Mouse (Mus musculus): ENCODE results near the gene Pmpcb.
"Not testable (repeated sequence)": the region's sequence is repeated elsewhere in the genome, so short reads cannot be mapped to it uniquely, and the experiment has no call there.

The Pmpcb gene

DNA sequence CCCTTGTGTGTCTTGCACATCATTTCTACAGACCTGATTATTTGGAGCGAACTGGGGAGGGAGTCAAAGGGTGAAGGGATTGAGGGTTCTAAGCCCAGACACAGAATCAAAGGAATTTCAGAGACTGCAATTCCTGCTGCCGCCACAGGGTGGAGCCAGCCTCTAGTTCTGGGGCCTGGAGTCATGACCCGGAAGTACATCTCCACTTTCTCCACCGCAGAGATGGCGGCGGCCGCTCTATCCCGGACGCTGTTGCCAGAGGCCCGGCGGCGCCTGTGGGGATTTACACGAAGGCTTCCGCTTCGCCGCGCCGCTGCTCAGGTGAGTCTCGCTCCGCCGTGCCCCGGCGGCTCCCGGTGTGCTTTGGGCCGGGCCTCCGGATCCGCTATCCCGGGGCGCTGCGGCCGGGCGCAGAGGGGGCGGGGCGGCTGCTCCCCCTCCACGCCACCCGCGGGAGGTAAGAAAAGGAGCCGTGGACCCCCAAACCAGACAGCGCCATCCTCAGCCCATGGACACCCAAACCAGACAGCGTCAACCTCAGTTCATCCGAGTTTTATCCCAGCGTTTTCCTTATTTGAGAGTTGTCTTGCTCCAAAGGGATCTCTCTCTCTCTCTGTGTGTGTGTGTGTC, at the start of gene Pmpcb:
Pmpcb (plus strand) TSS at position 186 of the 630 bp plus-strand sequence.
- DNase-seq (ENCODE audit: low read depth in 2 of 2, low spot score in 2 of 2) = peak; percentile 85 to 88

- no peak for DNase-seq (ENCODE audit: low read depth in 2 of 2, low spot score in 2 of 2)
These were observed 44.7 kb upstream of the Pmpcb start for GRCm38 (mm10) chr5:21692230-21692629.

DNA sequence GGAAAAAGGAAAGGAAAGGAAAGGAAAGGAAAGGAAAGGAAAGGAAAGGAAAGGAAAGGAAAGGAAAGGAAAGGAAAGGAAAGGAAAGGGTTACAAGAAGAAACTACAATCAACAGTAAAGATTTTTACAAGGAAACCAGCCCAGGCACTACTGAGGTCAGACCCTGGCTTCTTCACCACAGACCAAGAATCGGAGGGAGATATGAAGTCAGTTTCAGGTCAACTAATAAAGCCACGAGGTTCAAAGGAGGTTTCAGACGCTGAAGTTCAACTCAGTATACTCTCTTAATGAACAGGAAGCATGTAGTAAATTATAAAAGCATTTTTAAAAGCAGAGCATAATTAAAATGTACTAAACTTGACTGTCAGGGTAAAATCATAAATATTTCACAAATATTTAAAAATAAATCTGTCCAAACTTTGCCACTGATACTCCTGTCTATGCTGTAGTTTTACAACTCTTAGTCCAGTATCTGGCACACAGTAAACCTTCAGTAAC, 43.5 kb upstream of the Pmpcb start:
- no peak for DNase-seq (ENCODE audit: low read depth in 2 of 2, low spot score in 2 of 2)

DNA sequence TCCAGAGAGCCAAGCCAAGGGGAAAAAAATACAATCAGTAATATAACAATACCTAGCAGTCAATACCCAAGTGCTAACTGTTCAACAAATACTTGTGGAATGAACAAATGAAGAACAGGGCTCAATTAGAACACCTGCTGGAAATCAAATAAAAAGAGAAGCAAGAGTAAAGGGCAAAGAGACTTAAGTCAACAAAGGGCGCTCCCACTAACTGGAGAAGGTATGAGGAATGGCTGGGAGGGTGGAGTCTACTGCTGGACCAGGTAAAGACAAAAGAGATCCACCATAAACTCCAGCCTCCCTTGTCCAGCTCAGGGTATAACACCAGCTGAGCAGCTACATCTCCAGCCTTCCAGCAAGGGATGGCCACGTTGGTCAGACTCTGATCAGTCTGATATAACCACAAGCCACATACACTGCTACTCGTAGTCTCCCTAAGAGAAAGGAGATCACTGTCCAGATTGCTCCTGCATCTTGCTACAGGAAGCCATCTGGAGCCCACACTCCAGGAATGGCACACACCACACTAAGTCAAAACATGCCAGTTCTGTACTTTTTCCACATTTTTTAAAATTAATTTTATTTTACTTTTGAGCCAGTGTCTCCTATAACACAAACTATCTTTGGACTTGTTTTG, 42.0 kb upstream of the Pmpcb start:
- no peak for DNase-seq (ENCODE audit: low read depth in 2 of 2, low spot score in 2 of 2)

GRCm38 (mm10) chr5:21699555-21699954, 37.4 kb upstream of the Pmpcb start:
- not testable (repeated sequence) for DNase-seq (ENCODE audit: low read depth in 2 of 2, low spot score in 2 of 2)

GRCm38 (mm10) chr5:21700272-21700821, 36.6 kb upstream of the Pmpcb start:
- DNase-seq (ENCODE audit: low read depth in 2 of 2, low spot score in 2 of 2) = no peak

- no peak for DNase-seq (ENCODE audit: low read depth in 2 of 2, low spot score in 2 of 2)
These were observed 36.0 kb upstream of the Pmpcb start for GRCm38 (mm10) chr5:21700934-21701333.

- DNase-seq (ENCODE audit: low read depth in 2 of 2, low spot score in 2 of 2) = peak; percentile 98 to 99
These were observed 35.5 kb upstream of the Pmpcb start, which contains the start of gene Napepld for GRCm38 (mm10) chr5:21701351-21702008. TSS of gene Napepld (minus strand) at chr5:21701396.

DNA sequence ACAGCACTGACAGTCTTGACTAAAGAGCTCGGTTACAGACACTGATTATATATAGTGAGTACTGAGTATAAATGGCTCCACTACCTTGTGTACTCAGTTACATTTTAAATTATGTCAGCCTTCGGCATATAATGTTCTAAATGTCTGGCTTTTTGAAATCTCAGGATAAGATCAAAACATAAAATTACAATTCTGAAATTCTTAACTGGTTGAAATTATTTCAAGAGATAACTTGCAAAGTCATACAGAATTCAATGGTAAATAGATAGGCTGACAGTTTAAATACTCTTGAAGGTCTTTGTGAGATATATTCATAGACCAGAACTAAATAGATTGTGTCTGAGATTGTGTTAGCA, 35.0 kb upstream of the Pmpcb start:
- no peak for DNase-seq (ENCODE audit: low read depth in 2 of 2, low spot score in 2 of 2)

- DNase-seq (ENCODE audit: low read depth in 2 of 2, low spot score in 2 of 2) = no peak
These were observed 34.0 kb upstream of the Pmpcb start for GRCm38 (mm10) chr5:21702873-21703475.

GRCm38 (mm10) chr5:21703708-21704107, 33.2 kb upstream of the Pmpcb start:
- DNase-seq (ENCODE audit: low read depth in 2 of 2, low spot score in 2 of 2) = no peak

- no peak for DNase-seq (ENCODE audit: low read depth in 2 of 2, low spot score in 2 of 2)
These were observed 30.4 kb upstream of the Pmpcb start for GRCm38 (mm10) chr5:21706546-21706945.

- DNase-seq (ENCODE audit: low read depth in 2 of 2, low spot score in 2 of 2) = not testable (repeated sequence)
These were observed 28.9 kb upstream of the Pmpcb start for GRCm38 (mm10) chr5:21708011-21708410.

DNA sequence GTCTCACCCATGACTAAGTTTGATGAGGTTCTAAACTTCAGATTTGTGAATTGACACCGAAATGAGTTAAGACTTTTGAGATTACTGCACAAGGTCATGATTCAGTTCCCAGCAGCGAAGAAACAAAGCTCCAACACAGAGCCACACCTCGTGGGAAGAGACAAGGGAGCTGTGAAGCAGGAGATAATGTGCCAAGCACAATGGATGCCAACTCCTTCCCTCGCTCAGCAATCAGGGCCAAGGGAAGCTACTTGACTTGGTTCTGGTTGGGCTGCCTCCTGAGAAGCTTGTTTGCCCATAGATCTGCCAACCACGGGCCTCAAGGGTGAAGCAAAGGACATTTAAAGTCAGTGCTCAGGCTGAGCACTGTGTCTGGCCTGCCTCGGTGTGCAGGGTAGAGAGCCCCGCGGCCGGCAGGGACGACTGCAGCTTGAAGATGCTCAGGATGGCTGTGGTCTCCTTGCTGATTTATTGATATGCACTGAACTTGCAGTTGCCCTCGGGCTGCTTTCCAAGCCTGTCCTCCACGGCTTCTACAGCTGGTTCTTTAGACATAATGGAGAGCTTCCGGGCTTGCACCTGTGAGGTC, 24.7 kb upstream of the Pmpcb start:
- no peak for DNase-seq (ENCODE audit: low read depth in 2 of 2, low spot score in 2 of 2)

DNA sequence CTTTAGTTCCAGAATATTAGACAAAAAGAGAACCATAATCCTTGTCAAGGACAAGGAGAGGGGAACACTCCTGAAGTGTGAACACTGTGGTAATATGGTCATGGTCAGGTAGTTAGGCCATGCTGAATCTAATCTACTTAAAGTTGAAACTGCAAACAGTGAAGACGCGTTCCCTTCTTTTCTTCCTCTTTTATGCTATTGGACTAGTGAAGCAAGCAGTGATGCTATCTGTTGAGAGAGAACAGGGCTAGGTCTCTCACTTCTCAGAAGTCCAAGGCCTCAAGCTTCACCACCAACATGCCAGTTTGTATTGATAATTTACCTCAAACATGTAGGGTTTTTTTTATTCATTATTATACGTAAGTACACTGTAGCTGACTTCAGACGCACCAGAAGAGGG, 22.5 kb upstream of the Pmpcb start:
- no peak for DNase-seq (ENCODE audit: low read depth in 2 of 2, low spot score in 2 of 2)

DNA sequence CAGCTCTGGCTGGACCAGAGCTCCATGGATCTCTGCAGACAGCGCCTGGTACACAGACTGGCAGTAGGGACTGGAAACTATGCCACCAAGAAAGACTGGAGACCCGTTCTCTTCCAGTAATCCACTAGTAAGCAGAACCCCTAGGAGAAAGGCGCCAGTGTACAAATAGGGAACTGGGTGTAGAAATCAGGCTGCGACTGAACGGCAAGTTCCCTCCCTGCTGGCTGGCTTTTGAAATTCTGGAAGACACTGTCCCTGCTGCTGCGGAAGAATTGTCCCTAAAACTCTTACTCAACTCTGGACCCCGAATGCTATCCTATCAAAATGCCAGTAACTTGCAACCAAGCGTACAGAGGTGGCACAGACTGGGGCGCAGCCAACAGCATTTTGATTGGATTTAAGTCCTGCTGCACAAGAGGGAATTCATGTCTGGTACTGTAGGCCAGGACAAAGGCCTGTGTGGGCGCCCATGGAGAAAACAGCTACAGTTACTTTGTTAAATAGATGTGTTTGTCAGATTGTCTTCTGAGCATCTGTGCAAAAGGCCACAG, 19.7 kb upstream of the Pmpcb start:
- DNase-seq (ENCODE audit: low read depth in 2 of 2, low spot score in 2 of 2) = no peak

GRCm38 (mm10) chr5:21718546-21718945, 18.4 kb upstream of the Pmpcb start:
- no peak for DNase-seq (ENCODE audit: low read depth in 2 of 2, low spot score in 2 of 2)

DNA sequence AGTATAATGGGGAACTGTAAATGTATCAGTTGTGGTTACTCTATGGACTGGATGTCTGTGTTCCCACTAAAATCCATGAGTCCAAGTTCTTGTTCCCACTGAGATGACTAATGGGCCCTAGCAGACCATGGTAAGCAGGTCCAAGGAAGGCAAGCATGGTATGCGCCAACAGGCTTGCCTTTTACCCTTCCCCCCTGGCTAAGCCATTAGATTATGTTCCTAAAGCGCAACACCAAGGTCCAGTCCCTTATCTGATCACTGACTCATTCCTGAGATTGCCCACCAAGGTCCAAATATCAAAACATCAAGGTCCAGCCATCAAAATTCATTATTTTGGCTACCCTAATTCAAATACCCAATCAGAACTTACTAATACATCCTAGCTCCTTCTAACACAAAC, 17.7 kb upstream of the Pmpcb start:
- DNase-seq (ENCODE audit: low read depth in 2 of 2, low spot score in 2 of 2) = no peak

- no peak for DNase-seq (ENCODE audit: low read depth in 2 of 2, low spot score in 2 of 2)
These were observed 12.5 kb upstream of the Pmpcb start for GRCm38 (mm10) chr5:21724427-21724826.

GRCm38 (mm10) chr5:21724872-21725271, 12.1 kb upstream of the Pmpcb start:
- DNase-seq (ENCODE audit: low read depth in 2 of 2, low spot score in 2 of 2) = no peak

GRCm38 (mm10) chr5:21729107-21729506, 7.8 kb upstream of the Pmpcb start:
- no peak for DNase-seq (ENCODE audit: low read depth in 2 of 2, low spot score in 2 of 2)
